Mouse (Mus musculus): ENCODE results near the gene Tmem145.

Gene Tmem145

DNA sequence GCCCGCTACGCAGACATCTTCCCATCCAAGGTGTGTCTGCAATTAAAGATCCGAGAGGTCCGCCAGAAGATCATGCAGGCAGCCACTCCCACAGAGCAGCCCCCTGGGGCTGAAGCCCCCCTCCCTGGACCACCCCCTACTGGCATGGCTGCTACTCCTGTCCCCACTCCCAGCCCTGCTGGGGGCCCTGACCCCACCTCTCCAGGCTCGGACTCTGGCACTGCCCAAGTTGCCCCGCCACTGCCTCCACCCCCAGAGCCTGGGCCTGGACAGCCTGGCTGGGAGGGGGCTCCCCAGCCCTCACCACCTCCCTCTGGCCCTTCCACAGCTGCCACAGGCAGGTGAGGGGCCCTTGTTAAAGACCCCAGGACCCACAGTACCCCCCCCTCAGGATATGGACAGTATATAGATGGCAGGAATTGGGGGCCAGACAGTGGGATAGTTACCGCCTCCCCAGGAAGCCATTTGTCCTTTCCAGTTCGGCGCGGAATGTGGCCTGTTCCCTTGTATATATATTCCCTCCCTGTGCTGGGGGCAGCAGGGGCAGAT lies 12.6 kb upstream of the Tmem145 start:
- DNase-seq (ENCODE audit: low read depth), result no peak

DNA sequence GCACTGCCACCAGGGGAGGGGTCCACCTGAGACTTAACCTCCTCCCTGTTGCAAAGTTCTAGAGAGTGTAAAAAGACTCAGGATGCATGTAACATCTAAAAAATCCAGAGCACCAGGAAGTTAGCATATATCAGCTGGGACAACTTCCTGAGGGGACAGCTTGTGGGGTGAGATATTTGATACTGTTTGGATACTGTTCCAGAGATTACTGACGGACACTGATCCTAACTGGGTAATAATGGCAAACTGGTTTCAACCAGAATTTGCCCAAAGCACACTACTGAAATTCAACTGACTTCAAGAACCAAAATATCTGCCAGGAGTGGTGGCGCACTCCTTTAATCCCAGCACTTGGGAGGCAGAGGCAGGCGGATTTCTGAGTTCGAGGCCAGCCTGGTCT lies 11.4 kb upstream of the Tmem145 start:
- DNase-seq (ENCODE audit: low read depth), result no peak

DNA sequence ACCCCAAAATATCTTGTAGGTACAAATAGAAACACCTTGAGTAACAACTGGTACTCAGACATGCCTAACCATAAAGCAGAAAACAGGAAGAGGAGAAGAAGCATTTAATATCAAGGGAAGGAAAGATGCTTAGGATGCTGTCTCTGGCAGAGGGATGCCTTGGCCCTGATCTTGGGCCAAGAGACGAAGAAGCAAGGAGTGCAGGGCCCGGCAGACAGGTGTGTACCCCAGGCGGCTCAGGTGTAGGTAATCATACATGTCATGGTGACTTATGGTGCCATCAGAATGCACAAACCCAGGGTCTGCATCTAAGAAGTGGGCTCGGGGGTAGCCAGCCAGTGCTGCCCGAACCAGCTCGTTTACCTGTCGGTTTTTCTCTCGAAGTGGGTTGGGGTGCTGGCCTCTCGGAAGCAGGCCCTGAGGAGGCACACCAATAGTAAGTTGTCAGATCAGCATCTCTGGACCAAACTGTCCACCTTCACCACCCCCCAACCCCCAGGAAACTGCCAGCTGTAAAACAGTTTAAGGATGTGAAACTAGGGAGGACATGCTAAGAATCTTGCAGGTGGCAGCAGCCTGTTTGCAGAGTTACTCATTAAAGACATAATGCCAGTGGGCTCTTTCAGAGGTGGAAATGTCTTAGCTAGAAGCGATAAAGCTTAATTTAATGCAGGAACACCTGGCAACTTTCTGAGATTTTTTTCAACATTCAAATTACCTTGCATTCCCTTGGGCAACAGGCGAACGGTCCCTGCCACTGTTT lies 10.8 kb upstream of the Tmem145 start:
- DNase-seq (ENCODE audit: low read depth), result no peak

DNA sequence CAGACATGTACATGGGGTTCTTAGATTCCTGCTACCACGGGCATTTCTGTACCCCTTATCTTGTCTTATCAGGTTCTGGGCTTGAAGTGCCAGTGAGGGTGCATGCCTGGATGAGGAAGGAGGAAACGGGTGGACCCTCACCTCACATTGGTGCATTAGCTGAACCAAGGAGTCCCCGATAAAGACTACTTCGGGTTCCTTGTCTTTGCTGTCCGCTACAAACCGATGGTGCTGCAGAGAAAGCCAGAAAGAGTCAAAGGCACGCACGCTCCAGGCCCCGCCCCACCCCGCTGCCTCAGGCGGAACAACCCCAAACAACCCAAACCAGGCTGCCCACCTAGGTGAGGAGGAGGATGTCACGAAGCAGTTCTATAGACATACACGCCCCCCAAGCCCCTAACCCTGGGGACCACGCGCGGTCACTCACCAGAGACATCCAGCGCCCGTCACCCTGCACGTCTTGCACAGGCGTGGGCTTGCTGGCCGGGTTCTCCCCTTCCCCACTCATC lies 8.9 kb upstream of the Tmem145 start:
- DNase-seq (ENCODE audit: low read depth), result no peak

DNA sequence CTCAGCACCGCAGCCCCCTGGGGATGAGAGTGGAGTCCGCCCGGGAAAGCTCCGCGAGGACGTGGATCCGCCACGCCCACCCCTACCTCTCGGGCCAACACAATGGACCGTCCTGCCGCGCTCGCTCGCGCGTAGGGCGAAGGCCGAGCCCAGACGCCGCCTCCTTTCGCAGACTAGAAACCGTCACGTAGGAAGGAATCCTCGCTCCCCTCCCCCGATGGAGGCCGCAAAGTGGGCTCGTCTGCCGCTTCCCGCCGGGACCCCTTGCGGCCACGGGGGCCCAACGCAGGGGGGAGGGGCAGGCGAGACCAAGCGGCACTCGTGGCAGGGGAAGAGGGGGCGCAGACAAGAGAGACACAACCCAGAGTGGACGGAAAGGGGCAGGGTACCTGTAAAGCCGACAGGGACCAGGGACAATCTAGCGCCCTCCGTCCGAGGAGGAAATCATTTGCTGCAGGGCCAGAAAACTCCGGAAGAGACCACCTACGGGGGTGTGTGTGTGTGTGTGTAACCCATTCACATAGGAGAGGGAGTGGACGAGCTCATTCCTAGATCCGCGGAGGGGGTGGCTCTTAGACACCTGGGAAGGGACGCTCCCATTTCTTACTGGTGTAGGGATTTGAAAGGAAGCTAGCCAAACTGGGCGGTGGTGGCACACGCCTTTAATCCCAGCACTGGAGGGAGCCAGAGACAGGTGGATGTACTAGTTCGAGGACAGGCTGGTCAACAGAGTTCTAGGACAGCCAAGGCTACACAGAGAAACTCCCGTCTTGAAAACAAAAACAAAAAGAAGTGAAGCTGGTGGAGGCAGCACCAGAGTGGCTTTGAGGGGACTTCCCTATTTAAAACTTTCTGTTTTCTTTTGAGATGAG lies 8.2 kb upstream of the Tmem145 start, which contains the start of gene Pafah1b3:
Gene Pafah1b3, minus strand, starts transcription at position 533 of the 872 bp plus-strand sequence.
- no peak for DNase-seq (ENCODE audit: low read depth)

DNA sequence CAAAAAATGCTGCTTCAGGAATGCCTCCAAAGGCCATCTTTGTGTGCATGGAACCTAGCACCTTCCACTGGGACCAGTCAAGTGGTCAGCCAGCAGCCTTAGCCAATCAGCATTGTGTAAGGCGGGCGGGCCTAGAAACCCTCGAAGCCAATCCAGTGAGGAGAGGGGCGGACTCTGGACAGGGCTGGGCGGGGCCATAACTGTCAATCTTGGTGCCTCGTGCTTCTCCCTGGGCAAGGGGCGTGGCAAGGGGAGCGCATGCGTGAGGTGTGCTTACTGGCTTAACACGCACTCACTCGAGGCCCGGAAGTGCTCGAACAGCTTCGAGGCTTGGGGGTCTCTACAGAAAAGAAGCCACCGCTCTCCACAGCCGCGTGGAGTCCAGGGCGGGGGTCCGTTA lies 4.8 kb upstream of the Tmem145 start, which contains the start of gene Prr19:
Gene Prr19, plus strand, starts transcription at position 349 of the 400 bp plus-strand sequence.
- no peak for DNase-seq (ENCODE audit: low read depth)

DNA sequence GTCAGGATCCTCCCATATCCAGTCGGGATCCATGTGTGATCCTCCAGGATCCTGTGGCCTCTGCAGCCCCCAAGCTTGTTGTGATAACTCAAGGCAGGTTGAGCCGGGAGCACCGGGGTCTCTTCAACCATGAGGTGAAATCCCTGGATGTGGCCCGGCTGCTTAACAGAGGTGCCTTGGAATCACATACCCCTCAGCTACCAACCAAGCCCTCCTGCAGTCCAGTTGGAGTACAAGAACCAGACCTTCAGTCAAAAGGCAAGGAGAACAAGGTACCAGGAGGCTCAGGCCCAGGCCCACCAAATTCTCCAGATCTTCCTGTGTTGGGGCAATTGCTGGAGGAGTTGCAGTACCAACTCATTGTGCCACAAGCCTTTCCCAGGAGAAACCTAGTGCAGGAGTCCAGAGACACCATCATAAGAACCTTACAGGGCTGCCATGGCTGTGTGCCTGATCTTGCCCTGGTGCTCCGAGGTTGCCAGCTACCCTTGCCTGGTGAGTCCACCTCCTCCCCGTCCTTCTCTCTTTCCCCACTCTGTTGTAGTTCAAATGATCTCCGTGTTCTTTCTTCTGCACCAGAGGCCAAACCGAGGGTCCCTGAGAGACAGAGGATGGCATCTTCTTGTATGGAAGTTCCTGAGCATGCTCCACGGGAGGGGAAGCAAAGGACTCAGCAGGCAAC lies 2.8 kb upstream of the Tmem145 start:
- no peak for DNase-seq (ENCODE audit: low read depth)

DNA sequence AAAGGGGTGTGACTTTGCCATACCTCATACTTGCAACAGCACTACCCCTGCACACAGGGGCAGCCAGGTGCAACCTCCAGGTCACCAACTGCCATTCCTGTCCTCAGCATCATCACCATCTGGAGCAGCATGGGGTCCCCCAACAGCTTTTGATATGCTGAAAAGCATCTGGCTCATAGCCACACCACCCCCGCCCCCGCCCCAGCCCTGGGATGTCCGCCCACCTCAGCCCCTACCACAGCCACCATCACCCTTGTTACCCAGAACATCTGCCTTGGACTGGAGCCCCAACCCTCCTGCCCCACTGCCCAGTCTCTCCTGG lies 2.3 kb upstream of the Tmem145 start:
- DNase-seq (ENCODE audit: low read depth), result no peak

DNA sequence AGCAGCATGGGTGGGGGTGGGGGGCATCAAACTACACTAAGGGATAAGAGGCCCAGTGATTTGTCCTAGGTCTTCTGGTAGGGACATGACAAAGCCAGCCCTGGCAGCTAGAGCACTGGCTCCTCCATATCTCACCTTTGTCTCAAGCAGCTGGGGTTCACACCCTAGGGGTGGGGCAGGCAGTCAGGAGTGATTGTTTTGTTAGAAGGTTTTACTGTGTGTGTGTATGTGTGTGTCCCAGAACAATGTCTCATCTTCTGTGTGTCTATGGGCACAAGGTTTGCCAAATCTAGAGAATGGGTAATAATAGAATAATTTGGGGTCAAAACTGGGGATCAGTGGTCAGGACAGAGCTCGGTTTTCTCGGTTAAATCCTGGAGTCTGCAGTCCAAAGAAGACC lies 425 bp upstream of the Tmem145 start:
- no peak for DNase-seq (ENCODE audit: low read depth)

DNA sequence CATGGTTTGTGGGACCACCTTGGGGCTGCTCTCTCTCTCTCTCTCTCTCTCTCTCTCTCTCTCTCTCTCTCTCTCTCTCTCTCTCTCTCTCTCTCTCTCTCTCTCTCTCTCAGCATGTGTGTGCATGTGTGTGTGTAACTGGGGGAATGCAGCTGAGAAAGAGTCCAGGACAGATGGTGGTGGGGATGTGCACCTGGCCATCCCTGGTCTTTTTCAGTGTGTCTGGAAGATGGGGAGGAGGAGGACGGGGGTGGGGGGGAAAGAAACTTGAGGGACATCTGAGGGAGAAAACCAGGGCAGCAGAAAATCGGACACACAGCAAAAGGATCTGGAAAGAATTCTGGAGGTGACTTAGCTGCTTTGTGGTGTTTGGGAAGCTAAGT lies 699 bp downstream of the Tmem145 start:
- no peak for DNase-seq (ENCODE audit: low read depth)

DNA sequence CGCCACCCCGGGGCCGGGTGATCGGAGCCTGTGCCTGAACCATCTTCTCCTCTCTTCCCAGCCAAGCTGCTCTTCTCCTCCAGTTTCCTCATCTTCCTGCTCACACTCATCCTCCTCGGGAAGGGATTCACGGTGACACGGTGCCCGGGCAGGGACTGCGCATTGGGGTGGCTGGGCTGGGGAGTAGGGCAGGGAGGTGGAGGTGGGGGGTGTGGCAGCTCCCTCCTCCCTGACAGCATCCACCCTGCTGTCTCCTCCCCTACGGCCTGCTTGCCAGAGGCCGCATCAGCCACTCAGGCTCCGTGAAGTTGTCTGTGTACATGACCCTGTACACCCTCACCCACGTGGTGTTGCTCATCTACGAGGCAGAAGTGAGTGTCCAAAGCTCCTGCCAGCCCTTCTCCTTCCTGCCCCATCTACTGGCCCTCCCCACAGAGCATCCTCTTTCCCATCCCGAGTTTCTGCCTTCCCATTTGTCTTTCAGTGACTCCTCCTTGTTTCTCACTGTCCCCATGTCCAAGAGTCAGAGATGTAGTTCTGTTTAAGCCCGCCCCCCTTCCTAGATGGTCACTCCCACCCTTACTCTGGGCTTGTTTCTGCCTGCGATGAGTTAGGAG lies 2.9 kb downstream of the Tmem145 start:
- DNase-seq (ENCODE audit: low read depth), result no peak

DNA sequence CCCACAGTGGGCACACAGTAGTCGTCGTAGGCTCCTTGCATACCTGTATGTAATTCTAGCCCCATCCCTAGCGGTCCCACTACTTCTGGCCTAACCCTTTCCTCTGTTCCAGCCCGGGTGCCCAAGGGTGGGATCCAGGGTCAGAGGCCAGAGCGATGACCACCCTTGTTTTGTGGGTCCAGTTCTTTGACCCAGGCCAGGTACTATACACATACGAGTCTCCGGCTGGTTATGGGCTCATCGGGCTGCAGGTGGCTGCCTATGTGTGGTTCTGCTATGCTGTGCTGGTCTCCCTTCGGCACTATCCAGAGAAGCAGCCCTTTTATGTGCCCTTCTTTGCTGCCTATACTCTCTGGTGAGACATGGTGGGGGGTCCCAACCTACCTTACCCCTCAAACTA lies 3.5 kb downstream of the Tmem145 start:
- DNase-seq (ENCODE audit: low read depth), result no peak

DNA sequence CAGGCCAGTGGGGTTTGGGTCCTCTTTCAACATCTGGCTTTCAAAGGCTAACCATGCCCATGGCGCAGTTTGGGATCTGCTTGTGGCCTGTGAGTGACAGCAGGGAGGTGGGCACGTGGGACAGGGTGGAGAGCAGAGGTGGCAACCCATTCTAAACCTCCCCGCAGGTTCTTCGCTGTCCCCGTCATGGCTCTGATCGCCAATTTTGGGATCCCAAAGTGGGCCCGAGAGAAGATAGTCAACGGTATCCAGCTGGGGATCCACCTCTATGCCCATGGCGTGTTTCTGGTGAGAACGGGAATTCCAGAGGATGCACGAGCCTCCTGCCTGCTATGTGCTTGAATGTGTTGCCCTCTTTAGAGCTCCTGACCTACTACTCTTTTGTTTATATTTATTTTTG lies 5.3 kb downstream of the Tmem145 start:
- no peak for DNase-seq (ENCODE audit: low read depth)

DNA sequence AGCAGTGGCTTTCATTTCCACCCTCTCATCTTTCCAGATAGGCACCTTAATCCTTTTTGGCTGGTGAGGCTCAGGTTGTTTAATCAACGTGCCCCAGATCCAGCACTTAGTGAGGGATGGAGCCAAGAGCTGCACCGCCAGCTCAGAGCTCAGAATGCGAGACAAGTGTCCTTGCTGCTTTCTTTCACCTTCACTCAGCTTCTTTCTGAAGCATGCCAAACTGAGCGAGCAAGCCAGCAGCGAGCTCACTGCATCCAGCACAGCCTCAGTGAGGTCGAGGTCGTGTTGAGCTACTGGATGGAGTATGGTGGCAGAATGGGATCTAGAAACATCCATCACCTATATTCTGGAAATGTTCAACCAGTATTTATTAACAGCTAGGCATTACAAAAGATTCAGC lies 7.4 kb downstream of the Tmem145 start:
- DNase-seq (ENCODE audit: low read depth), result no peak

DNA sequence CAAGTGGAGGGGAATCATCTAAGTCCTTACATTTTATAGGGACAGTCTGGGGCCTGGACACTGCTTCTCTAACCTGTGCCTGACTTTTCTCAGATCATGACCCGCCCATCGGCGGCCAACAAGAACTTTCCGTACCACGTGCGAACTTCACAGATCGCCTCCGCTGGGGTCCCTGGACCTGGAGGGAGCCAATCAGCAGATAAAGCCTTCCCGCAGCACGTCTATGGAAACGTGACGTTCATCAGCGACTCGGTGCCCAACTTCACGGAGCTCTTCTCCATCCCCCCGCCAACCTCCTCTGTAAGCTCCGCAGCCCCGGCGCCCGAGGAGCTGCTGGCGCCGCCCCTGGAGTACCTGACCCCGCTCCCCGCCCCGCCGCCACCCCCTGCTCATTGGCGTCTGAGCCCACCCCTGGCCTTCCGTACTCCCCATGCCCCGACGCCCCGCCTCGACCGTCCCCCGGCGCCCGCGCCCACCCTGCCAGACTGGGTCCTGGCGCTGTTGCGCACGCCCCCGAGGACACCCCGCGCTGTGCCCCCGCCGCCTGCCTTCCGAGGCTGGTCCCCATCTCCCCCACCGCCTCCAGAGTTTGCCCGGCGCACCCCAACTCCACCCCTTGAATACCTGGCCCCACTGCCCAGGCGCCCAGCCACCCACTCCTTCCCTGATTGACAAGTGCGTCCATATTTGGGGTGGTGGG lies 8.8 kb downstream of the Tmem145 start:
- DNase-seq (ENCODE audit: low read depth), result no peak

DNA sequence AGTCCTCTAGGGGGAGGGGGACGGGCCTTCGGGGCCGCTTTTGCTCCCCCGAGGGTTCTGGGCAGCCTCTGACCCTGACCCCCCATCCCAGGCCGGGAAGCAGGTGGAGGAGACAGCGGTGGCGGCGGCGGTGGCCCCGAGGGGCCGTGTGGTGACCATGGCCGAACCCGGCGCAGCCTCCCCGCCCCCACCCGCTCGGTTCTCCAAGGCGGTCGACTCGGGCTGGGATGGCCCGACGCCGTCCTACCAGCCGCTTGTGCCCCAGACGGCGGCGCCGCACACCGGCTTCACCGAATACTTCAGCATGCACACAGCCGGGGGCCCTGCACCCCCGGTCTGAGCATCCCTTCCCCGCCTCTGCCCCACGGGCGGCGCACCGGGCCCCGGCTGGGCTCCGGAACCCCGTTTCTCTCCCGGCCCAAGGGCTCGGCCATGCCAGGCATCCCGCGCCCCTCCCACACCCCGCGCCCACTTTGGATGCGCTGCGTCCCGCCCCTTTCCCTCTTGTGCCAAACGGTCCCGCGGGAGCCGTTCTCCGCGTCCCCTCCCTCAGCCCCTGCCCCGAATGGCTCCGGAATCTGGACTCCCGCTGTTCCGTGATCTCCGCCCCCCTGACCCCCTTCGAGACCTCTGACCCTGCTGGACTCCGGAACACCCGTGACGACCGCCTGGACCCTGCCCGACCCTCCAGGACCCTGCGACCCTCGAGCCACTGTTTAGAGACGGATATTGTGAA lies 9.6 kb downstream of the Tmem145 start:
- DNase-seq (ENCODE audit: low read depth), result no peak

DNA sequence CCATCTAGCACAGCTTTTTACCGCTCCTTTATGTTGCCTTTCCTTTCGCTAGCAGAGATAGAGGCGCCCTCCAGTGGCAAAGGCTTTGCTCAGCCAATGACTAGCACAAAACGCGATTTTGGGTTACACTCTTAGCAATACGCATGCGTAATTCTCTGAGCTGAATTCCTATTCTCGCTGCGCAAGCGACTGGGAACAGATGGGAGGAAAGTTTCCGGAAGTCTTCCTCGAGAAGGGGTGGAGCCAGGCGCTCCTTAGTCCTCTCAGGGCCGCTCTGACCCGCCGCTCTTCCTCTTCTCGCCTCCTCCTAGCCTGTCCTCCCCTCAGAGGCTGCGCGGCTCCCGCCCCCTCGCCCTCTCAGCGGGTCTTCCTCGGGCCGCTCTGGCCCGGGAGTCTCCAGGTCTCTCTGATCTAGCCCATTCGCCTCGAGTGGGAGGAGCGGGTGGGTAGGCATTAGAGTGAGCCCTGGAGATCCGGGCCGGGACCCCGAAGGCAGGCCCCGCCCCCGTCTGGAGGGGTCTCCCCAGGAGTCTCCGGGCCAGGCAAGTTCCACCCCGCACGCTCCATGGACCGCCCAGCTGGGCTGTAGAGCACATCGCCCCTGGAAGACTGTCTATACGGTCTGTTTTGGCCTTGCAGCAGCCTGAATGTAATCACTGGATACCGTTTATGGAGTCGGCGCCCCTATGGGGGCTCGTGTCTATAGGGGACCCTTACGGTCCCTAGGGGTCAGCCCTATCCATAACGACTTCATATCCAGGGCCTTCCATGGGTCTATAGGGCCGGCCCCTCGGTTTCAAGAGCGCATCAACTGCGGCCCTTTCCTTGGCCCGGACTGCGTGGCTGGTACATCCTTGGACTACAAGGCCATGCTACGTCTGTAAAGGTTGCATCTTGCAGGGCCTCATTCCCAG lies 10.9 kb downstream of the Tmem145 start, which contains the start of gene Megf8:
Gene Megf8, plus strand, starts transcription at position 633 of the 914 bp plus-strand sequence.
- peak; percentile 98 for DNase-seq (ENCODE audit: low read depth)

DNA sequence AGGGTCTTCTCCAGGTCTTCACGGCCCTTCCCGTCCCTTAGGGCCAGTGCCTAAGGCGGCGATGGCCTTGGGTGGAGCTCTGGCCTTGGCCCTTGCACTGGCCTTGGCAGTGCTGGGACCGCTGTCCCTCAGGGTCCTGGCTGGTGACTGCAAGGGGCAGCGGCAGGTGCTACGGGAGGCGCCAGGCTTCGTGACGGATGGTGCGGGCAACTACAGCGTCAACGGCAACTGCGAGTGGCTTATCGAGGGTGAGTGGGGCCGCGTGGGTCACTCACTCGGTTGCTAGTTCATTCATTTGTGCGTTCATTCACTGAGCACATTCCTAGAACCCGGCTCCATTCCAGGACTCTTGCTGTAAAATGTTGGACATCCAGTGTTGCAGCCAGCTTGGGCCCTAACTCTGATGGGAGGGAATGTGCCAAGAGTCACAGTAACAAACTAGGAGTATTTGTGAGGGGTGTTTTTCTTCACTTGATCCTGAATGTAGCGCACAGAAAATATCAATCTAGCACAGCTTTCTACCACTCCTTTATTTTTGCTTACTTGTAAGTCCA lies 11.6 kb downstream of the Tmem145 start:
- no peak for DNase-seq (ENCODE audit: low read depth)

DNA sequence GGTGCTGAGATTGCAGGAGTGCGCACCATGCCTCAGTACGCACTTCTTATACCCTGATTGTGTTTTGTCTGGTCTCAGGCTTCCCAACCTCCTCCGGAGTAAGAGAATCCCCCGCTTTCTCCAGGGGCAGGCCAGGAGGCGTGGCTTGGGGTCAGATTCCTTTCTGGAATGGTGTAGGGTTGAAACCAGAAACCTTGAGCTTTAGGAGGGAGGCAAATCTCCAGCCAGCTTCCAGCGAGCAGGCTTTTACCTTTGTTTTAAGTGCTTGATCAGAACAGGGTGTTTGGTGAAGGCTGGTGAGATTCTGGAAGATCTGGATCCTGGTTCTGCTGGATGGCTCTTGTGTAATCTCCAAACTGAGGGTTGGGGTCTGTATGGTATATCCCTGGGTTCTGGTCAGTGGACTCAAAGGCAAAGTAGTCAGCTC lies 16.2 kb downstream of the Tmem145 start:
- no peak for DNase-seq (ENCODE audit: low read depth)
